Mouse (Mus musculus) ES-E14 (cell line): ENCODE results near the gene Ccl6.

ENCODE experiments used
- CHD2 ChIP-seq: IDR thresholded peaks from 2 replicates; pipeline ENCODE4 v1.6.1; 2014; ENCODE audit warnings: mild to moderate bottlenecking, low read depth, low read length, inconsistent platforms
- ZC3H11A ChIP-seq: IDR thresholded peaks from 2 replicates; pipeline ENCODE4 v1.6.1; 2012; ENCODE audit warnings: low read depth, mild to moderate bottlenecking, inconsistent platforms, low read length, borderline replicate concordance
- ZNF384 ChIP-seq: IDR thresholded peaks from 2 replicates; pipeline ENCODE4 v1.6.1; 2012; ENCODE audit warnings: low read depth, low read length, inconsistent platforms

DNA sequence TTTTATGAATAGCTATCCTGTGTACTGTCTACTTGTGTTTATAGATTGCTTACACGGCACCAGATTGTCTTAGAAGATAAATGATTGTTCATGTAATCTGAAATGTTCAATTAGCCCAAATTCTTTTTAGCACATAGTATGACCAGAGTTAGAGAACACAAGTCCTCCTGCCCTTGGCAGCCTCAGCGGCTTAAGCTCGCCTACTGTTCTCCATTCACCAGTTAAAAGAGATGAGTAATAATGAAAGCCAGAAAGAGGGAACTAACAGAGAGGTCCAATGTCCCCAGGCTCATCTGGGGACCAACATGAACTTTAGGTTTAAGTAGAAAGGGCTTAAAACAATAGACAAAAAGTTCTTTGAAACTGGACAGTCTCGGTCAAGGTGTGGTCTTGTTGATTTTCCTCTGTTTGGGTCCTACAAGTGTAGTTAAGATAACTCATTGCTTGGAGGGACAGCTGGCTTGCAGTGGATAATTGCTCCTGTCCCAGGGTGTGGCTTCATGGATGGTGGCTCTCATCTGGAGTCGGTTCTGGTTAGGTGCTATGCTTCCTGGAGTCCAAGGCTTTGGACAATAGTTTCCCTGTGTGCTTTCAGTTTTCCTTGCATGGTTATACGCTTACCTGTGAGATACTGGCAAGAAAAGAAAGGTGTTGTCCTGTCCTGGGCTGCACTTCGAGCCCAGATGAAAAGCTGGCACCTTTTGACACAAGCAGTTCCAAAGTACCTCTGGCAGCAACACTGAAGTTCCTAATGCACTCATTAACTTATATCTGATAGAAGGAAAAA is 3.0 kb upstream of the Ccl6 start:
- no peak for TF ChIP-seq ZC3H11A
- no peak for TF ChIP-seq CHD2
- no peak for TF ChIP-seq ZNF384
